Mouse (Mus musculus) fibroblast of lung, adult 2 months (primary cell): Measurements from ENCODE around the gene Rab35.

Experiments
- DNase-seq: peaks from one replicate; pipeline ENCODE4 v3.0.0-alpha.2; 2011; ENCODE audit warnings: low read depth

Rab35 gene

GRCm38 (mm10) chr5:115631505-115632357 lies at the start of gene Rab35:
Gene Rab35 (plus strand): TSS chr5:115631908.
- peak; percentile 52 for DNase-seq

DNA sequence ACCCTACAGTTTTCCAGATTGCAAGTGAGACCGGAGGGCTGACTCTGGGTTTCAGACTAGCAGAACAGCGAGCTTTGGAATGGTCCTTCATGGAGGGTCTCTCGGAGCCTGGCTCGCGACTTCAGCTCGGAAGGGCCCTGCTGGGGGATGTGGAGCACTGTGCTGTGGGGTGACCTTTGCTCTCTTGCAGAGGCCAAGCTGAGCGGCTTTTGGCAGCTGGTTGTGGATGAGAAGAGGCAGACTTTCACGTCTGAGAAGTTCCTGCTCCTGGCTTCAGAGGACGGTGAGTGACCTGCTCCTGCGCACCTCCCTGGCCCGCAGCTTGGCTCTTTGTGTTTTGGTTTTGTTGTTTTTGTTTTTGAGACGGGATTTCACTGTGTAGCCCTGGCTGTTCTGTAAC lies 46.1 kb upstream of the Rab35 start:
- DNase-seq, result no peak

- DNase-seq, result no peak
Observed at GRCm38 (mm10) chr5:115586166-115586565, 45.5 kb upstream of the Rab35 start.

GRCm38 (mm10) chr5:115586780-115587179 lies 44.9 kb upstream of the Rab35 start:
- DNase-seq, result no peak

- DNase-seq, result no peak
Observed at GRCm38 (mm10) chr5:115591028-115591427, 40.7 kb upstream of the Rab35 start.

GRCm38 (mm10) chr5:115591506-115591905 lies 40.2 kb upstream of the Rab35 start:
- DNase-seq, result no peak

DNA sequence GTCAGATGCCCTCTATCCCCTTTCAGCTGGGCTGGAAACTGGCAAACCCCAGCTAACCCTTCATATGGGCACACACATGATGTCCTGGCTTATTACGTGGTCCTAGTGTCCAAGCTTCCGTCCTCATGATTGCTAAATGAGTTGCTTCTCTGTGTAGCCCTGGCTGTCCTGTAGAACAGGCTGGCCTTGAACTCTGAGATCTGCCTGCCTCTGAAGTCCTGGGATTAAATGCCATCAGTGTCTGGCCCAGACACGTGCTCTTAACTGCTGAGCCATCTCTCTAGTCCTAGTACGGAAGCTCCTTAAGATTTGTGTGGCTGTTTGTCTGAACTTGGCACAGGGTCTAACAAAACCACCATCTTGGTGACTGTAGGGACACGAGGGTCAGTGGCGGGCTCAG lies 28.1 kb upstream of the Rab35 start:
- no peak for DNase-seq

- no peak for DNase-seq
Observed at GRCm38 (mm10) chr5:115611566-115611965, 20.1 kb upstream of the Rab35 start.

GRCm38 (mm10) chr5:115613332-115613731 lies 18.4 kb upstream of the Rab35 start:
- no peak for DNase-seq

DNA sequence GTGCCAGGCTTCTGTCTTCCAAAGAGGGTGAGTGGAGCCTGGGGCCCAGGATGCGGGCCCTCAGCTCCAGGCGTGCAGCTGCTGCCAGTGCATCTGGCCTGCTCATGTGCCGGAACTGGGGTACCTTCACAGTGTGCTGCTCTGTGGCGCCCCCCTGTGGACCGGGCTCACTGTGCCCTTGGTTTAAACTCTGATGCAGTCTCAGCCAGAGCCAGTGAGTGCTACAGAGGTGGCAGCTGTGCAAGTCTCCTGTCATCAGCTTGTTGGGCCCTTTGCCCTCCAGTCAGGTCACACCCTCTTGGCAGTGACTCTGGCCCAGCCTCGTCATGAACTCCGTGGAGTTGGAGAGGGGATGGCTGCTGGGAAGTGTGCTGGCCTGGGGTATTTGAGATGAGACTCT lies 16.8 kb upstream of the Rab35 start:
- DNase-seq, result no peak

DNA sequence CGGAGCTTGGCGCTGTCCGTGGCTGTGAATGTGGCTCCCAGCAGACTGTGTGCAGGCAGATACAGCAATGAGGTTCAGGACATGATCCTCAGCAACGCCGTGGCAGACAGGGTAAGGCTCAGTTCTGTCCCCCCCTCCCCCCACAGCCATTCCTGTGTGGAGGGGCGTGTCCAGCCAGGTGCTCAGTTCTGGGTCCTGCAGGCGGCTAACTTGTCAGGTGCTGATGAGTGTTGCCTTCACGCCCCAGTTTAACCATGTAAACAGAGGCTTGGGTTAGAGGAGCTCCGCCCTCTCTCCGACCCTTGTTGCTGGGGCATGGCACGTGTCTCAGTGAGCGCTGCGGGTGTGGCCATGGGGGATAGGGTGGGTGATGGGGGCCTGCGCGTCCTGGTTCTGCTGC lies 12.0 kb upstream of the Rab35 start:
- DNase-seq, result no peak

- DNase-seq, result no peak
Observed at GRCm38 (mm10) chr5:115622686-115623085, 9.0 kb upstream of the Rab35 start.

DNA sequence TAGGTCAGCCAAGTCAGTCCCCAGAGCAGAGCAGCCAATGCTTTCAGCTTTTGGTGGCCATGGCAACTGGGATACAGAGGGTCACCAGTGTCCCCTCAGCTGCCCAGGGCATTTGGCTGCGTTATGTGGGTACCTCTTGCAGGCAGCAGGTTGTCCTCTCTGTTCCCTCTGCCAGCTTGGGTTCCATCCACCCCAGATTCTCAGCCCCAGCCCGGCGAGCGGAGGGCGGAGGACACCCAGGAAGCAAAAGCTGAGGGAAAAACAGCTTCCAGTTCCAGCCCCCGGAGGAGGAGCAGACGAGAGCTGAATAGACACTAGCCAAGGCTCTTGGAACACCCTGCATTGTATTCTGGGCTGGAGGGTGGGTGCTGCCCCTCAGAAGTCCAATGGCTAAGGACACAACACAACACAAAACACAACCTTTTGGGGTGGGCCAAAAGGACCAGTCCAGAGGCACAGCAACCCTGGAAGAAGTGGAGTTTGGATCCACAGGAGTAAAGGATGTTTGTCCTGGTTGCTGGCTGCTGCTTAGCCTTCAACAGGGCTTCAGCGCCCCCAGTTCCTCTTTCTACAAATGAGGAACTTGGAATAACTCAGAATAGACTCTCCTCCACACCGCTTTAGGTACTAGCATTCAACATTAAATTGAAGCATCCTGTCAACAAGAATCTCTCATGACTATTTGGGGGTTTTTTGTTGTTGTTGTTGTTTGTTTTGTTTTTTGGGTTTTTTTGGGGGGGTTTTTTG lies 7.8 kb upstream of the Rab35 start:
- DNase-seq, result no peak

GRCm38 (mm10) chr5:115626237-115626886 lies 5.3 kb upstream of the Rab35 start:
- no peak for DNase-seq

- no peak for DNase-seq
Observed at GRCm38 (mm10) chr5:115628083-115628482, 3.6 kb upstream of the Rab35 start.

DNA sequence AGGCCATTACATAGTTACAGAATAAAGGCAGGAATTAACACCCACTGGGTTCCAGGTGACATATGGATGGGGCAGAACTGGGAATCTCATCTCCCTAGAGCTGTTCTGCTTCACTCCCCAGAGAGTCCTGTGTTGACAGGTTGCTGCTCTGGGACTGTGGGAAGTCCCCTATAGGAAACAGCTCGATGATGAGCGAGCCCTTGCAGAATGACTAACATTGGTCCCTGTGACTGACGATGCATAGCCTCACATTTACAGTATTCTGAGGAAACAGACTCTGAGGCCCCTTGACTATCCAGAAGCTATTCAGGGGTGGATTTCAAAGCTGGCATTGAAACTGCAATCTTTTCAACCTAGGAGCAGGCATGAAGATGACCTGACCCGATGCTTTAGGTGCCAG lies 2.0 kb upstream of the Rab35 start:
- no peak for DNase-seq

DNA sequence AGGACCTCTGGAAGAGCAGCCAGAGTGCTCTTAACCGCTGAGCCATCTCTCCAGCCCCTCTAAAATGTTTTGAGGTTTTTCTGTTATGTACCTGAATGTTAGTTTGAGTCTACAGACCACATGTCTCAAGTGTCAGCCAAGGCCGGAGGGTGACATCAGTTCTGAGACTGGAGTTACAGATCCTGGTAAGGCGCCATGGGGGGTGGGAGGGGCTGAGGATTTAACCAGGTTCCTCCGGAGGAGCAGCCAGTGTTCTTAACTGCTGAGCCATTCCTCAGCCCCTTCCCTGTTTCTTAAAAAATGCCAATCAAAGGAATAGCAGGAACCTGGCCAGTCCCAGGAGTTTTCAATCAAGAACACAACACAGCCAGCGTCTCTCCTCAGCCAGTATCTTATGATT lies 1.4 kb upstream of the Rab35 start:
- no peak for DNase-seq

DNA sequence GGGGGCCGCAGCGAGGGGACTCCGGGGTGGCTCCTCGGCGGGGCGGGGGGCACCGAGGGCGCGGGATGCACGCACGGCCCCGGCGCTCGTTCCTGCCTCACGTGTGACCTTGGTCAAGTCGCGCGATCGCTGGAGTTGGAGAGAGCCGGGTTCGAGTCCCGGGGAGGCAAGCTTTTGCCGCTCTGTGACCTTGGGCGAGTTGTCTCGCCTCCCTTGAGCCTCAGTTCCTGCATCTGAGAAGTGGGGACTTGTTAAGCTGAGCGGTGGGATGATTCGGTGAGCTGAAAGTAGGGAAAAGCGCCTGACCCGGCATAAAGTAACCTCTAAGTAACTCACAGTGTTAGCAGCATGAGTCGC lies 628 bp downstream of the Rab35 start:
- DNase-seq, result no peak

DNA sequence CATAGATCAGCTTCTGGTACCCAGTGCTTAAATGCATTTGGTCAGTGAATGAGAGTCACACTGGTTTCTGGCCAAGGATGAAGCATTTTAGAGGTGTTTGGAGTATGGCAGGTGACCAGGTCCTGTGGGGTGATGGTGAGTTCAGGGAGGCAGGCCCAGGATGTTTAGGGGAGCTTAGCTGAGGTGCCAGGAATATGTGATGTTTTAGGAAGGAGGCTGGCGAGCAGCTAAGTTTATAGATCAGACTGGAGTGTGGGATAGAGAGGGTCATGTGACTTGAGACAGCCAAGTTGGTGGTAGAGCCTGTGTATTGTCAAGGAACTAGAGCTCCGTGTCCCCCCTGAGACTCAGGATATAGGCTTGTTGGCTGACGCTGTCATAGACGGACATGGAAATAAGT lies 1.4 kb downstream of the Rab35 start:
- DNase-seq, result no peak

GRCm38 (mm10) chr5:115634046-115634445 lies 2.3 kb downstream of the Rab35 start:
- DNase-seq, result no peak

DNA sequence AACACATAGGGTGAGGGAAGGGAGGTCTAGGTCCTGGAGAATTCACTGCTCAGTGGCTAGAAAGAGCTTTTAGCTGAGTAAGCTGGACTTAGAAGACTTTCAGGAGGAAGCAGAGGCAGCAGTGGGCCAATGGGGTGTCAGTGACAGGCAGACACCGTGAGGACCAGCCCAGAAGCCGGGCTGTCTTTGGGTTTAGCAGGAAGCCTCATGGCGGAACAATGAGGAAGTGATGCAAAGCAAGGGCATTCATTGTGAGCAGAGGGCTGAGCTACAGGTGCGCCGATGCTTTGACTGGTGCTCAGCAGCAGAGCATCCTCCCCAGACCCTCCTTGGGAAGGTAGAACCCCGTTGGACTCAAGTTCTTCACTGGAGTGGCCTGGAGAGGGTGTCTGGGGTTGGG lies 3.8 kb downstream of the Rab35 start:
- no peak for DNase-seq

GRCm38 (mm10) chr5:115644192-115644591 lies 12.5 kb downstream of the Rab35 start:
- DNase-seq, result no peak

DNA sequence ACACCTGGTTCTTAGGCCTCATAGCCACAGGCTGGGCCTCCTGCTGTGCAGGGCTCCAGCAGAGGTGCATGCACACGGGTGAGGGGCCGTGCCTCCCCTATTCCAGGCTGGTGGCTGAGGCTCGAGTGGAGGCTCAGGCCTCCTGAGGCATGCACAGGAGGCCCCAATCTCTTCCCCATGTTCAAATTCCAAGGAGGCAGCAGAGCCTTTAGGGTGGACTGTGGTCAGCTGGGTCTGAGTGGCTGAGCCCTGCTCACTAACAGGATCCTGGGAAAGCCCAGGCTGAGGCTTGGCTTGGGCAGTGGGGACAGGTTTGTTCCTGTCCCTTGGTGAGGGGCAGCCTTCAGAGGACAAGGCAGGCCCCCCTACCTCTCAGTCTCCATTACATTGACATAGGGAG lies 17.2 kb downstream of the Rab35 start:
- no peak for DNase-seq
